Mouse (Mus musculus) brown adipose tissue, adult 24 weeks (tissue): ENCODE data around the gene Ankrd28. TPM values are rescaled to one million over a fixed set of nuclear protein-coding genes. Genes with fewer than 3 reads are reported as not detected.
"Not testable (repeated sequence)": the region's sequence is repeated elsewhere in the genome, so short reads cannot be mapped to it uniquely, and the experiment has no call there.

Source experiments
- H3K27ac ChIP-seq: fragments of 200-500 bp; replicated peaks from 2 replicates; pipeline ENCODE4 v1.5.1; 2012; ENCODE audit warnings: low read depth, mild to moderate bottlenecking, low read length
- H3K4me1 ChIP-seq: fragments of 200-500 bp; 2 replicates; pipeline ENCODE4 v1.6.1; 2012; ENCODE audit warnings: low read length, mixed read lengths; ENCODE audit not compliant: control insufficient read depth, insufficient read depth, insufficient read length
- H3K4me3 ChIP-seq: fragments of 200-500 bp; 2 replicates; pipeline ENCODE4 v1.5.1; 2012; ENCODE audit warnings: low read depth, mild to moderate bottlenecking, low read length, moderate library complexity; ENCODE audit not compliant: insufficient read depth
- polyA plus RNA-seq: library from polyadenylated mRNA; stranded (reverse); fragments of >200 nt; gene quantifications from 2 replicates; pipeline ENCODE4 v1.2.4, GENCODE M21; 2012; ENCODE audit not compliant: missing spikeins, insufficient read depth, insufficient read length

Ankrd28 gene
- polyA plus RNA-seq, 1 experiment = 17.8 TPM

GRCm38 (mm10) chr14:31772251-31772650 lies 58.2 kb downstream of the Ankrd28 start:
- H3K4me3 ChIP-seq = no peak overlapping the region
- no peaks in the 10 kb centered on the region for H3K4me1 ChIP-seq
- H3K27ac ChIP-seq = no peak overlapping the region

GRCm38 (mm10) chr14:31768531-31768930 lies 61.9 kb downstream of the Ankrd28 start:
- no peak overlapping the region for H3K4me3 ChIP-seq
- no peaks in the 10 kb centered on the region for H3K4me1 ChIP-seq
- no peak overlapping the region for H3K27ac ChIP-seq

DNA sequence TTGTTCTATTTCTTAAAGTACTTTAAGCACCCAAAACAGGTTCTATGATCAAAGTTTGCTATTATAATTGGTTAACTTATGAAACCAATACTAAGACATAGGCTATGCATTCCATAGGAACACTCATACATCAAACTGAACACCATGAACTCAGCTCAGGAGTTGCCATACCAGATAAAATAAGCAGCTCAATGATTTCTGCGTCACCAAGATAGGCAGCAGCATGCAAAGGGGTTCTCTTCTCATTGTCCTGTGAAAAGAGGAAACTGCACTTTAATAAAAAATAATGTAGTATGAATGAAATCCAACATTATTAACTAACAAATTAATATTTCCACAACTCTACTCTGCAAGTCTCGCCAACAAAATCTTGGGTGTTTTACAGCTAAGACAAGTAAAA lies 66.4 kb downstream of the Ankrd28 start:
- Histone ChIP-seq H3K4me1 (no peaks in the 10 kb centered on the region), H3K27ac (no peak overlapping the region), H3K4me3 (no peak overlapping the region)

GRCm38 (mm10) chr14:31761727-31762126 lies 68.7 kb downstream of the Ankrd28 start:
- H3K4me3 ChIP-seq = no peak overlapping the region
- H3K4me1 ChIP-seq = no peaks in the 10 kb centered on the region
- no peak overlapping the region for H3K27ac ChIP-seq

GRCm38 (mm10) chr14:31759195-31759594 lies 71.3 kb downstream of the Ankrd28 start:
- Histone ChIP-seq H3K27ac (no peak overlapping the region), H3K4me1 (no peaks in the 10 kb centered on the region), H3K4me3 (no peak overlapping the region)

GRCm38 (mm10) chr14:31758410-31758809 lies 72.0 kb downstream of the Ankrd28 start:
- not testable (repeated sequence) for H3K27ac ChIP-seq, H3K4me1 ChIP-seq, H3K4me3 ChIP-seq

DNA sequence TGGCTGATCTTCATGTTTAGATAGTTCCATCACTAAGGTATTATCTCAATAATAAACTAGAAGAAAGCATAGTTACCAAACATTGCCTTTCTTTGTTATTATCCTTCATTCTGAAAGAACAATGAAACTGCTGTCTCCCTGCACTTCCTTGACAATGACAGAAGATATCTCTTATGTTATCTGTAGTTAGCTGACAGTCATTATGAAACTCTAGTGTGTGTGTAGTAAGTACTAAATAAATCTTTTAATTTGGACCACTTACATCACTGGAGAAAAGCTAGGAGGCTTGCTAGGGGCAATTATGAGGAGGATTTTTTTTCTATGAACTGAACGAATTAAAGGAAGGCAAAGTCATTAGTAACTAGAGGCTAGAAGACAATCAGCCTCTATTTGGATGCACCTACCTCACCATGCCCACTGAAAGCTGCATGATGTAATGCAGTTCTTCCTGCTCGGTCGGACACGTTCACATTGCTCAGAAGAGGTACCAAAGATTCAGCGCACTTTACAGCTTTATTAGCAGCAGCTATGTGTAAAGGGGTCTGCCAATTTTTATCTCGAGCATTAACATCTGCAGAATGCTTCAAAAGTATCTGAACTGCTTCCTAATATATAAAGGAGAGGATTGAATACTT lies 82.1 kb downstream of the Ankrd28 start:
- Histone ChIP-seq H3K4me3 (no peak overlapping the region), H3K4me1 (no peaks in the 10 kb centered on the region), H3K27ac (no peak overlapping the region)

GRCm38 (mm10) chr14:31742523-31742922 lies 87.9 kb downstream of the Ankrd28 start:
- Histone ChIP-seq H3K4me1 (no peaks in the 10 kb centered on the region), H3K4me3 (no peak overlapping the region), H3K27ac (no peak overlapping the region)

GRCm38 (mm10) chr14:31734811-31735210 lies 95.6 kb downstream of the Ankrd28 start:
- Histone ChIP-seq H3K4me3 (no peak overlapping the region), H3K27ac (no peak overlapping the region), H3K4me1 (no peaks in the 10 kb centered on the region)

GRCm38 (mm10) chr14:31727522-31727921 lies 102.9 kb downstream of the Ankrd28 start:
- Histone ChIP-seq H3K27ac (no peak overlapping the region), H3K4me1 (no peaks in the 10 kb centered on the region), H3K4me3 (no peak overlapping the region)

- no peaks in the 10 kb centered on the region for H3K4me1 ChIP-seq
Observed at GRCm38 (mm10) chr14:31722746-31723145, 107.7 kb downstream of the Ankrd28 start.

GRCm38 (mm10) chr14:31721256-31721655 lies 109.2 kb downstream of the Ankrd28 start:
- H3K4me1 ChIP-seq = no peaks in the 10 kb centered on the region
- no peak overlapping the region for H3K27ac ChIP-seq
- H3K4me3 ChIP-seq = no peak overlapping the region

More at GRCm38 (mm10) chr14:31722746-31723145, 107.7 kb downstream of the Ankrd28 start:
- Histone ChIP-seq H3K4me3 (no peak overlapping the region), H3K27ac (no peak overlapping the region)

DNA sequence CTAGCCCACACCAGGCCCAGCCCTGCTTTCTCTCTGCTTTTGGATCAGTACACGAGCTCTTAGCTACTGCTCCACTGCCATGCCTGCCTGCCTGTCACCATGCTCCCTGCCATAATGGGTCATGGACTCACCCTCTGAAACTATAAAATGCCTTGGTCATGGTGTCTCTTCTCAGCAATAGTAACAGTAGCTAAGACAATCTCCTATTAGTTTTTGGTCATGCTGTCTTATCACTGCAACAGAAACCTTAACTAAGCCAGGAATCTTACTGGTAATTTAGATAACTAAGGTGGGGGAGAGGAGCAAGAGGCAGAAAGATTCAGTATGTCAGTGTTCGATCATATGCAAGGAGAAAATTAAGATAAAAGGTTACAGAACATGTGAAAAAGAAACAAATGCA lies 112.1 kb downstream of the Ankrd28 start:
- no peak overlapping the region for H3K27ac ChIP-seq
- no peaks in the 10 kb centered on the region for H3K4me1 ChIP-seq
- no peak overlapping the region for H3K4me3 ChIP-seq

GRCm38 (mm10) chr14:31717360-31717759 lies 113.1 kb downstream of the Ankrd28 start:
- Histone ChIP-seq H3K4me1 (no peaks in the 10 kb centered on the region), H3K4me3 (no peak overlapping the region), H3K27ac (no peak overlapping the region)

DNA sequence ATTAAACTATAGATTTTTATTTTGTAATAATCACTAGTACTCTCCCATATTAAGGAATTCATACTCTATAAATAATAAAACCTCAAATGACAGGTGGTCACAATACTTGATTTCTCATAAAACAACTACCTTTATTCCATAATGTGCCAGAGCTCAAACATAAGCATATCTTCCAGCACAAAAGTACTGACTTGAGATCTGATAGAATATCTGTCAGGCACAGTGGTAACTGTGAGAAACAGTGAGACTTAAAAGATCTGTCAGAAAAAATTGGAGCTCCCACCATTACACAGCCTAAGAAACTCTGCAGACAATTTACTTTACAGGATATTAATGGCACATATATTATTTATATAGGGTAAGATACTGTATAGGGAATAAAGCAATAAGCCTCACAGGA lies 114.8 kb downstream of the Ankrd28 start:
- no peaks in the 10 kb centered on the region for H3K4me1 ChIP-seq
- no peak overlapping the region for H3K4me3 ChIP-seq
- H3K27ac ChIP-seq = no peak overlapping the region

- Histone ChIP-seq H3K27ac (no peak overlapping the region), H3K4me1 (no peaks in the 10 kb centered on the region), H3K4me3 (no peak overlapping the region)
Observed at GRCm38 (mm10) chr14:31709343-31709742, 121.1 kb downstream of the Ankrd28 start.
